Mouse (Mus musculus) hindbrain, embryonic 10.5 days (tissue): ENCODE results near the gene Ctdsp1. TPM values are rescaled to one million over a fixed set of nuclear protein-coding genes. Genes with fewer than 3 reads are reported as not detected.
"Not testable (repeated sequence)": the region's sequence is repeated elsewhere in the genome, so short reads cannot be mapped to it uniquely, and the experiment has no call there.

ENCODE experiments used
- DNase-seq: peaks from one replicate; pipeline ENCODE4 v3.0.0-alpha.2; 2017; ENCODE audit warnings: low spot score
- H3K27ac ChIP-seq: fragments of 300-500 bp; sonication (generic); 2 replicates; pipeline ENCODE4 v1.5.1; 2016; ENCODE audit warnings: mild to moderate bottlenecking, moderate library complexity
- H3K27me3 ChIP-seq: fragments of 300-500 bp; sonication (generic); 2 replicates; pipeline ENCODE4 v1.6.1; 2016; ENCODE audit warnings: mild to moderate bottlenecking; ENCODE audit not compliant: poor library complexity, insufficient read depth, severe bottlenecking
- H3K36me3 ChIP-seq: fragments of 300-500 bp; sonication (generic); 2 replicates; pipeline ENCODE4 v1.6.1; 2016; ENCODE audit warnings: mild to moderate bottlenecking, moderate library complexity
- H3K4me1 ChIP-seq: fragments of 300-500 bp; sonication (generic); replicated peaks from 2 replicates; pipeline ENCODE4 v1.6.1; 2016; ENCODE audit warnings: mild to moderate bottlenecking
- H3K4me3 ChIP-seq: fragments of 300-500 bp; sonication (generic); 2 replicates; pipeline ENCODE4 v1.5.1; 2016; ENCODE audit warnings: mild to moderate bottlenecking, moderate library complexity
- H3K9me3 ChIP-seq: fragments of 300-500 bp; sonication (generic); 2 replicates; pipeline ENCODE4 v1.6.1; 2016; ENCODE audit warnings: mild to moderate bottlenecking, moderate library complexity
- WGBS: fragments of 180-500 bp; shearing (Covaris S2); methylation state at CpG from one replicate; pipeline ENCODE4 v1.1.7; 2016; 5-methylcytosine and 5-hydroxymethylcytosine counted together
- polyA plus RNA-seq: library from polyadenylated mRNA; unstranded; fragments of >200 nt; fragmentation: Nextera tagmentation; extraction: Ambion mirVana; gene quantifications from 2 replicates; pipeline ENCODE4 v1.2.1, GENCODE M21; 2016

Ctdsp1 gene
- polyA plus RNA-seq, 1 experiment from 2014 or later = 34.3 TPM

DNA sequence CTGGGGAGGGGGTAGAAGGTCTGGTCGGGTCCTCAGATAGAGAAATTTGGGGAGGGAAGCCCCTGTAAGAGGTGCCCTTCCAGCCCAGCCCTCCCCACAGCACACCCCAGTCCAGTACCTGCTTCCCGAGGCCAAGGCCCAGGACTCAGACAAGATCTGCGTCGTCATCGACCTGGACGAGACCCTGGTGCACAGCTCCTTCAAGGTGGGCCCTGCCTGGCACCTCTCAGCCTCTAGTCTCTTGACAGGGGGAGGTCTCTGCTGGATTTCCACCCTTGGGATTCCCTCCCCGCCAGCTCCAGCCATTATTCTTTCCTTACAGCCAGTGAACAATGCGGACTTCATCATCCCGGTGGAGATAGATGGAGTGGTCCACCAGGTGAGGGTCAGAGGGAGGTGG is 2.4 kb downstream of the Ctdsp1 start:
- 94% methylated on average over 9 of the region's 9 CpGs for WGBS
- Histone ChIP-seq H3K9me3 (no peaks in the 10 kb centered on the region), H3K36me3 (peaks cover 30% of the 10 kb centered on the region), H3K4me1 (peaks cover 58% of the 10 kb centered on the region), H3K27me3 (peaks cover 21% of the 10 kb centered on the region), H3K27ac (peak overlapping the region; percentile 99; the same call in 1 of the 2 replicates), H3K4me3 (peak overlapping the region; percentile 97; the same call in 1 of the 2 replicates)
- no peak for DNase-seq

DNA sequence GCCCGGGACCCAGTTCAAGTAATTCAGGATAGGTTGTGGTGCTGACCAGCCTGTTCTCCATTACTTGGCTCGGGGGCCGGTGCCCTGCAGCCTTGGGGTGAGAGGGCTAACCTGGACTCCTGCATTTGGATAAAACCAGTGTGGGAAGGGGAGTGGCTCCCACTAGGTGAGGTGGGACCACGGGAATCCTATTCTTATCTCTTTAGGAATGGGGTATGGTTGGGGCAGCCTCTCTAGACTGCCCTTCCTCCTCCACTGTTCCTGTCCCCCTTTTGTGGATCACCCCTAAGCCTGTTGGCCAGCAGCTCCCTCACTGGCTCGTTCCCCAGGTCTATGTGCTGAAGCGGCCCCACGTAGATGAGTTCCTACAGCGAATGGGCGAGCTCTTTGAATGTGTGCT is 3.0 kb downstream of the Ctdsp1 start:
- no peak for DNase-seq
- 94% methylated on average over 9 of the region's 9 CpGs for WGBS
- no peak overlapping the region for H3K27ac ChIP-seq
- H3K4me3 ChIP-seq = 0 out of 2 replicates have a peak overlapping the region, but pooled peaks have one; percentile 1
- peaks cover 58% of the 10 kb centered on the region for H3K4me1 ChIP-seq
- H3K36me3 ChIP-seq = peaks cover 30% of the 10 kb centered on the region
- no peaks in the 10 kb centered on the region for H3K9me3 ChIP-seq
- H3K27me3 ChIP-seq = peaks cover 15% of the 10 kb centered on the region

DNA sequence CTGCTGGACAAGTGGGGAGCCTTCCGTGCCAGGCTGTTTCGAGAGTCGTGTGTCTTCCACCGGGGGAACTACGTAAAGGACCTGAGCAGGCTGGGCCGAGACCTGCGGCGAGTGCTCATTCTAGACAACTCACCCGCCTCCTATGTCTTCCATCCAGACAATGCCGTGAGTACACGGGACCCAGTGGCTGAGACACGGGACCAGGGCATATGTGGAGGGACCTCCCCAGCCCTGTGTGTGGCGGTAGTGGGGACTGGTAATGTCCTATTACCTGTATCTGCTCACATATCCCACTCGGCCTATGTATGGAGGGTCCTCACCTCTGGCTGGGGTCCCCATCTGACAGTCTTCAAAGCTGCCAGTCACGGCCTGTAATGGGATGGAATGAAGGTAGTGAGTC is 3.5 kb downstream of the Ctdsp1 start:
- H3K4me1 ChIP-seq = peaks cover 52% of the 10 kb centered on the region
- DNase-seq = no peak
- no peak overlapping the region for H3K4me3 ChIP-seq
- no peak overlapping the region for H3K27ac ChIP-seq
- H3K9me3 ChIP-seq = no peaks in the 10 kb centered on the region
- H3K36me3 ChIP-seq = peaks cover 30% of the 10 kb centered on the region
- WGBS = 92% methylated on average over 15 of the region's 15 CpGs
- H3K27me3 ChIP-seq = peaks cover 9% of the 10 kb centered on the region

- WGBS = 87% methylated on average over 13 of the region's 13 CpGs
- Histone ChIP-seq H3K9me3 (no peaks in the 10 kb centered on the region), H3K27ac (no peak overlapping the region), H3K36me3 (peaks cover 30% of the 10 kb centered on the region), H3K27me3 (peaks cover 5% of the 10 kb centered on the region), H3K4me3 (no peak overlapping the region), H3K4me1 (peaks cover 48% of the 10 kb centered on the region)
- DNase-seq = no peak
These were observed 4.0 kb downstream of the Ctdsp1 start for GRCm38 (mm10) chr1:74395290-74395689.

- H3K9me3 ChIP-seq, H3K27me3 ChIP-seq, DNase-seq: not testable (repeated sequence)
- Histone ChIP-seq H3K27ac (peak overlapping the region; percentile 88), H3K4me3 (peak overlapping the region; percentile 60), H3K36me3 (peaks cover 30% of the 10 kb centered on the region), H3K4me1 (peaks cover 40% of the 10 kb centered on the region)
- WGBS = 8% methylated on average over 12 of the region's 12 CpGs
These were observed 5.3 kb downstream of the Ctdsp1 start for GRCm38 (mm10) chr1:74396456-74397222.

GRCm38 (mm10) chr1:74397268-74397918 is 6.1 kb downstream of the Ctdsp1 start:
- Histone ChIP-seq H3K27ac (peak overlapping the region; percentile 88), H3K27me3 (no peaks in the 10 kb centered on the region; the same call in 1 of the 2 replicates), H3K9me3 (no peaks in the 10 kb centered on the region), H3K36me3 (peaks cover 30% of the 10 kb centered on the region), H3K4me3 (peak overlapping the region; percentile 60), H3K4me1 (peaks cover 34% of the 10 kb centered on the region)
- peak; percentile 98 for DNase-seq
- under 1% methylated on average over 41 of the region's 41 CpGs for WGBS

- H3K4me1 ChIP-seq = peaks cover 28% of the 10 kb centered on the region
- H3K4me3 ChIP-seq = peak overlapping the region; percentile 60
- no peaks in the 10 kb centered on the region; the same call in 1 of the 2 replicates for H3K27me3 ChIP-seq
- peak overlapping the region; percentile 88 for H3K27ac ChIP-seq
- peak; percentile 78 for DNase-seq
- WGBS = 8% methylated on average over 11 of the region's 11 CpGs
- no peaks in the 10 kb centered on the region for H3K9me3 ChIP-seq
- H3K36me3 ChIP-seq = peaks cover 29% of the 10 kb centered on the region
These were observed 6.7 kb downstream of the Ctdsp1 start for GRCm38 (mm10) chr1:74397919-74398451.

DNA sequence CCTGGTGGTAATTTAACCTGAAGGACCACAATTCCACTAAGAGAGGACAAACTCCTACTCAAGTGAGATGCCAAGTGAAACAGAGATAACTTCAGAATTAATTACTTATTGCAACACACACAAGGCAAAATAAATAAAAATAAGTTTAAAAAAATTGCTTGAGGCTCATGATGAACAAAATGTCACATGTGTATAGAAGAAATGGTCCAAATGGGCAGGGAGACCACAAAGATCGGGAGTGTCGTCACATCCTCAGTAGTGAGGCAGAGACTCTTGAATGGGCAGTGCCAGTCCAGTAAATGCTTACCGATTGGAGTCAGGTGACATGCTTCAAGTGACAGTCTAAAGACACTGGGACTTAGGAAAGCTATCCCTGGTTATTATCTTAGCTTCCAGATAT is 9.2 kb downstream of the Ctdsp1 start:
- 87% methylated on average over 3 of the region's 3 CpGs for WGBS
- peaks cover 19% of the 10 kb centered on the region for H3K4me1 ChIP-seq
- no peaks in the 10 kb centered on the region for H3K9me3 ChIP-seq
- no peak overlapping the region for H3K27ac ChIP-seq
- DNase-seq = no peak
- H3K36me3 ChIP-seq = peaks cover 4% of the 10 kb centered on the region; the same call in 1 of the 2 replicates
- no peak overlapping the region for H3K4me3 ChIP-seq
- no peaks in the 10 kb centered on the region for H3K27me3 ChIP-seq

- Histone ChIP-seq H3K27me3 (no peaks in the 10 kb centered on the region), H3K9me3 (no peaks in the 10 kb centered on the region), H3K4me3 (no peak overlapping the region), H3K27ac (no peak overlapping the region), H3K36me3 (no peaks in the 10 kb centered on the region), H3K4me1 (peaks cover 19% of the 10 kb centered on the region)
- whole genome bisulfite sequencing = 56% methylated on average over 16 of the region's 16 CpGs
- DNase-seq = no peak
These were observed 9.8 kb downstream of the Ctdsp1 start for GRCm38 (mm10) chr1:74401015-74401702.

DNA sequence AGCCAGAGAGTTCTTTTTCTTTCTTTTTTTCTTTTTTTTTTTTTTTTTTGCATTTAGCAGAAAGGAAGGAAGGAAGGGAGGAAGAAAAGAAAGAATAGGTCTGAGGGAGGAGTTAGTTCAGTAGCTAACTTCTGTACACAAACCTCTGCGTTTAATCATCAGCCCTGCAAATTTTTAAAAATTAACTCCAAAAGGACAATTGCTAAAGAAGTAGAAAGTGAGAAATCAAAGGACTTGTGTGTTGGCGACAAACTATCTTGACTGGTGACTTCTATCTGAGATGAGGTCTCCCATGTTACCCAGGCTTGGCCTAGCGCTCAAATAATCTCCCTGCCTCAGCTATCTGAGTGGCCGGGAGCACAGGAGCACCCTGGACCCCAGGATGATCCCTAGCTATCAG is 12.9 kb downstream of the Ctdsp1 start:
- 92% methylated on average over 4 of the region's 4 CpGs for WGBS
- Histone ChIP-seq H3K36me3 (no peaks in the 10 kb centered on the region), H3K27me3 (no peaks in the 10 kb centered on the region), H3K27ac (no peak overlapping the region), H3K9me3 (no peaks in the 10 kb centered on the region), H3K4me1 (0 out of 2 replicates have a peak, but pooled peaks cover 5% of the 10 kb centered on the region), H3K4me3 (no peak overlapping the region)
- no peak for DNase-seq

DNA sequence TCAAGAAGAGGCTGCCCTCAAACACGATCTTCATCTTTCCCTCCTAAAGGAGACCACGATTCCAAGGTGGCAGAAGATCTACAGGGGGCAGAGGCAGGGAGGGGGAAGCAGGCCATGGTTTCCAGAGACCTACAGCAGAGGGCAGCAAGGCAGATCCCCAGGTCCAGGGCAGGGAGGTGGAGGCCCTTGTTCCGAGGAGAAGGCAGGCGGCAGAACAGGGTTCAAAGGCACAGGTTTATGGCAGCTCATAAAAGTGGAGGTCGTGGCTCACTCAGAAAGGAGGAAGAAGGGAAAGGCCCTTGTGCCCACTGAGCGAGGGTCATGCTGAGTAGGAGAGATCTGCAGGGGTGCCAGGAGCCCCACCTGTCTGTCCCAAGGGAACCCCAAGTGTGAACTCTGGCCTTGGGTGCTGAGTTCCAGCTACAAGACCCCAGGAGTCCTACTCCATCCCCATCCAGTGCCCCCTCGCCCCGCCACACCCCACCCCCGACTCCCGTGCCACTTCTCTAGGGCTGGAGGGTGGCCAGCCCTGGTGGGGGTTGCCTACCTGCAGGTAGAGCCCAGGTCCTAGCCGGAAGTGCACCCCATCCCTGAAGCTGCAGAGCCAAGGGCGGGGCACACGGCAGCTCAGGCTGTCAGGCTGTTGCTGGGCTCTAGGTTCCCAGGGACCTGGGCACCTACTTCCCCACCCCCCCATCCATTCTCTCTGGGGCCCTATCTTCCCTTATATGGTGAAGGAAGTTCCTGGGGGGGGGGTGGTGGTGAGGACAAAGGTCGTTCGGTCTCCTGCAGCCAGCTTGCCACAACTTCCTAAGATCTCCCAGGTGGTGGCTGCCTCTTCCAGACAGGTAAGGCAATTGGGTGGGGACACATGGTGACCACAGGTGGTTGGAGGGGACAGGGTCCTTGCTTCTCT is 17.5 kb downstream of the Ctdsp1 start, which contains the start of gene Vil1:
TSS of gene Vil1 (plus strand) at position 788 of the 916 bp plus-strand sequence.
- H3K36me3 ChIP-seq = no peaks in the 10 kb centered on the region
- no peaks in the 10 kb centered on the region for H3K27me3 ChIP-seq
- no peaks in the 10 kb centered on the region for H3K9me3 ChIP-seq
- H3K27ac ChIP-seq = no peak within 1 kb of the TSS
- 0 out of 2 replicates have a peak, but pooled peaks cover 5% of the 10 kb centered on the region for H3K4me1 ChIP-seq
- no peak for DNase-seq
- 57% methylated on average over 15 of the region's 15 CpGs for WGBS
- H3K4me3 ChIP-seq = no peak within 1 kb of the TSS
